Mouse (Mus musculus): Measurements from ENCODE around the gene Otud7a. TPM values are rescaled to one million over a fixed set of nuclear protein-coding genes. Genes with fewer than 3 reads are reported as not detected.

Gene Otud7a
- 0.02 TPM in 1 of 2 replicates, not detected in the other for polyA plus RNA-seq (2015; fragmentation: Nextera tagmentation; extraction: Ambion mirVana)

DNA sequence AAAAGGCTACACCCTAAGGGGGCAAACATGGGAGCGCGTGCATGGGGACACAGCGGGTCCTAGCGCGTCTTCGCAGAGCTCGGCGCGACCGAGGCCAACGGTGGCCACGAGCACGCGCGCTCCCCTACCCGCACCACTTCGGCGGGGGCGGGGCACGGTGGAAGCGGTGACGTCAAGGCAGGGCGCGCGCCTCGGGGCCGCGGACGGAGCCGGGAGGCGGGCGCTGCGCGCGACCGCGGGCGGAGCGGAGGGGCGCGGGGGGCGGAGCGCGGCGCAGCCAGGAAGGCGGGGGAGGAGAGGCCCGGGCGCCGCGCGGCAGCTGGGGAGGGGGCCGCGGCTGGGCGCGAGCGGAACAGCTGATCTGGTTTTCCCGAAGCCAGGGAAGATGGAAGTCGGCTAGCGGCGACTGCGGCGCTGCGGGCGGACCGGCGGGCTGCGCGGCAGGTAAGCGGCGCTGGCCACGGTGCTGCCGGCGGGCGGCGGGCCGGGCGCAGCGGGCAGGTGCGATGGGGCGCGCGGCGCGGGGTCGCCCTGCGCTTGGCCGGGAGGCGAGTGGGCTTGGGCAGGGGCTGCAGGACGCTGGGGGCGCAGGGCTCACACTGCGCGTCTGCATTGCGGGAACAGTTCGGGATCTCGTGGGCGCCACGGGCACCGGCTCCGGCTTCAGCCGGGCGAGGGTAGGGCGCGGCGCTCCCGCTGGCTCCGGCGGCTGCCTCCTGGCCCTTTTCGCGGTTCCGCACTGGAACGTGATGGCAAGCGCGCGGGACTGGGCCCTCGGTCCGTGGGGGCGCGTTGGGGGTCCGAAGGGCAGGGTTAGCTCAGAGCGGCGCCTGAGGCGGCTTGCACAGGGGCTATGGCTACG, at the start of gene Otud7a:
Gene Otud7a, plus strand, starts transcription at position 268 of the 862 bp plus-strand sequence.
- H3K4me1 ChIP-seq (ENCODE audit: insufficient read depth): 0 out of 2 replicates have a peak, but pooled peaks cover 2% of the 10 kb centered on the region
- ATAC-seq: no peak
- H3K27ac ChIP-seq (ENCODE audit: low read depth): no peak within 1 kb of the TSS
- 1% methylated on average over 73 of the region's 123 CpGs for WGBS (ENCODE audit: insufficient replicate concordance)
- H3K4me2 ChIP-seq (ENCODE audit: low read depth, low read length): peak within 1 kb of the TSS; percentile 71
- H3K9me3 ChIP-seq (ENCODE audit: low read length): no peaks in the 10 kb centered on the region
- DNase-seq: peak; percentile 15
- H3K9ac ChIP-seq (replicated peaks): no peak within 1 kb of the TSS
- TF ChIP-seq EP300 (IDR thresholded peaks at IDR 0.05; ENCODE audit: low read depth) (no peak), CTCF (IDR thresholded peaks at IDR 0.05; ENCODE audit: low read depth) (no peak)
- no peaks in the 10 kb centered on the region for H3K36me3 ChIP-seq (replicated peaks; ENCODE audit: insufficient read depth, low read length)
- H3K4me3 ChIP-seq (ENCODE audit: low read depth, low read length): peak within 1 kb of the TSS; percentile 36; the same call in 1 of the 2 replicates
- peaks cover 20% of the 10 kb centered on the region for H3K27me3 ChIP-seq (ENCODE audit: insufficient read depth, low read length)

DNA sequence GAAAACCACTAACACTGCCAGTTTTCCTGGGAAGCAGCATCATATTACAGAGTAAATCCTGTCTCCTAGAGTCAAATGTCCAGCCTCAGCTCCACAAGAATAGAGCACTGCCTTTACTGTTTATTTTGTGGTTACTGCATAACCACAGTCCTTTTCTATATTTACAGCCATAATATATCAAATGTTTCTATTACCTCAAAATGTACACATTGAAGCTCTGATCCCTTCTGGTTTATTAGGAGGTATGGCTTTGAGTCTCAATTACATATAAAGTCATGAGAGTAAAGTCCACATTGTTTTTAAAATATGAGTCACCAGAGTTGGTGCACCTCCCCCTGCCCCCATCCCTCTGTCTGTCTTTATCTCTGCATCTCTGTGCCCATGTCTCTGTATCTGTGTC, 38.6 kb upstream of the Otud7a start:
- no peak for ATAC-seq
- no peaks in the 10 kb centered on the region for H3K27me3 ChIP-seq (ENCODE audit: insufficient read depth, low read length)
- H3K36me3 ChIP-seq (replicated peaks; ENCODE audit: insufficient read depth, low read length): no peaks in the 10 kb centered on the region
- H3K4me3 ChIP-seq (ENCODE audit: low read depth, low read length): no peak overlapping the region
- no peak for DNase-seq
- no peak overlapping the region for H3K9ac ChIP-seq (replicated peaks)
- no peak overlapping the region for H3K27ac ChIP-seq (ENCODE audit: low read depth)
- H3K9me3 ChIP-seq (ENCODE audit: low read length): no peaks in the 10 kb centered on the region
- no peak overlapping the region for H3K4me2 ChIP-seq (ENCODE audit: low read depth, low read length)
- H3K4me1 ChIP-seq (ENCODE audit: insufficient read depth): no peaks in the 10 kb centered on the region
- TF ChIP-seq CTCF (IDR thresholded peaks at IDR 0.05; ENCODE audit: low read depth) (no peak), EP300 (IDR thresholded peaks at IDR 0.05; ENCODE audit: low read depth) (no peak)

DNA sequence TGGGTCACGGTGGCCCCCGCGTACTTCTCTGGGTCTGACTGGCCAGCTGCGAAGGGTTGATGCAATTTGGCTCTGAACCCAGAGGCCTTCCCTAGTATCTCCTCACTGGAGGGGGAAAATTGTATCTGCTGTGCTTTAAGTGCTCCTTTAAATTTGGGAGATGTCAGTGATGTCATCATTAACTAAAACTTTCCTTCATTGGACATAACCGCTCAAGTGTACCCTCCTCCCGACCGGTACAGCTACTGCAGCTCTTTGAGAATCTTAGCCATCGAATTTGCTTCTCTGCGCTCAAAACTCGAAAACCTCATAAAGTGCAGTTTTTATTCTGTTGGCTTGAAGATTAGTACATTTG, 772 bp downstream of the Otud7a start:
- H3K36me3 ChIP-seq (replicated peaks; ENCODE audit: insufficient read depth, low read length): no peaks in the 10 kb centered on the region
- H3K4me1 ChIP-seq (ENCODE audit: insufficient read depth): 0 out of 2 replicates have a peak, but pooled peaks cover 2% of the 10 kb centered on the region
- TF ChIP-seq CTCF (IDR thresholded peaks at IDR 0.05; ENCODE audit: low read depth) (no peak), EP300 (IDR thresholded peaks at IDR 0.05; ENCODE audit: low read depth) (no peak)
- H3K4me2 ChIP-seq (ENCODE audit: low read depth, low read length): peak overlapping the region; percentile 71
- 26% methylated on average over 10 of the region's 10 CpGs for WGBS (ENCODE audit: insufficient replicate concordance)
- no peaks in the 10 kb centered on the region for H3K9me3 ChIP-seq (ENCODE audit: low read length)
- no peak for ATAC-seq
- H3K4me3 ChIP-seq (ENCODE audit: low read depth, low read length): no peak overlapping the region
- H3K27me3 ChIP-seq (ENCODE audit: insufficient read depth, low read length): peaks cover 20% of the 10 kb centered on the region
- H3K9ac ChIP-seq (replicated peaks): no peak overlapping the region
- DNase-seq: no peak
- H3K27ac ChIP-seq (ENCODE audit: low read depth): no peak overlapping the region

DNA sequence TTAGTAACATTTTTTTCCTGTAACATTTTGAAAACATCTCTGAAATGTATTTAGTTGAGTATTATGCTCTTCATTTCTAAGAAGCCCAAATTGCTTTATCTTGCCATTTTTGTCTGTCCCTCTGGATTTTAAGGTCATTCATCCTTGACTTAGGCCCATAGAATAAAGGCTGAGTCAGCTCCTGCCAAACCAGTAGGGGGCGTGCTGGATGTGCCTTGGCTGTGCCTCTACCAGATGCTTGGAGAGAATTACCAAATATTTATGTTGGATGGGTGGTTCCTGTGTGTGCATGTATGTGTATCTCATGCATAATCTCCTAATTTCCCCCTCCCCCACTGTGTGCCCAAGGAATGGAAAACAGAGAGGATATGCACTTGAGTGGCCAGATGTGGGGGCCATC, 2.4 kb downstream of the Otud7a start:
- no peaks in the 10 kb centered on the region for H3K36me3 ChIP-seq (replicated peaks; ENCODE audit: insufficient read depth, low read length)

DNA sequence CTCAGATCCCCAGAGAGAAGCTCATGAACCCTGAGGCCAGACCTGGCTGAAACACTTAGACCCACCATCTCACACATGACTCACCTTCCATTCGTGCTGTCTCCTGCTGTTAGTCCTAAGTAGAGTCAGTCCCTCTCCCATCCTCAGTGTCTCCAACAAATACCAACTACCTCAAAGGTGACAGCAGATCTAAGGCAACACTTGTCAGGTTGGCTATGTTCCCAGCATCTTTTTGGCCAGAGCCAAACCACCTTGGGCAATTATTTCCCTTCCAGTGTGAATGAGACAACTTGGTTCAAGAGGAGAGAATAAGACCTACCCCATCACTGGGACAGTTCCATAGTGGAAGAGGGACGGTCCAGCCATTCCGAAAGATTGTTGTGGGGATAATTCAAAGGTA, 10.7 kb downstream of the Otud7a start:
- 70% methylated on average over 3 of the region's 3 CpGs for WGBS (ENCODE audit: insufficient replicate concordance)

More for the DNA sequence above, 2.4 kb downstream of the Otud7a start:
- 0 out of 2 replicates have a peak, but pooled peaks have one; percentile 13 for TF ChIP-seq CTCF (IDR thresholded peaks at IDR 0.05; ENCODE audit: low read depth)
- no peak for TF ChIP-seq EP300 (IDR thresholded peaks at IDR 0.05; ENCODE audit: low read depth)
- Histone ChIP-seq H3K27me3 (ENCODE audit: insufficient read depth, low read length) (peaks cover 20% of the 10 kb centered on the region), H3K4me1 (ENCODE audit: insufficient read depth) (0 out of 2 replicates have a peak, but pooled peaks cover 2% of the 10 kb centered on the region), H3K9ac (replicated peaks) (no peak overlapping the region), H3K9me3 (ENCODE audit: low read length) (no peaks in the 10 kb centered on the region), H3K27ac (ENCODE audit: low read depth) (no peak overlapping the region), H3K4me2 (ENCODE audit: low read depth, low read length) (no peak overlapping the region), H3K4me3 (ENCODE audit: low read depth, low read length) (no peak overlapping the region)
- 14% methylated on average over 1 of the region's 1 CpGs for WGBS (ENCODE audit: insufficient replicate concordance)
- ATAC-seq: no peak
- DNase-seq: no peak

DNA sequence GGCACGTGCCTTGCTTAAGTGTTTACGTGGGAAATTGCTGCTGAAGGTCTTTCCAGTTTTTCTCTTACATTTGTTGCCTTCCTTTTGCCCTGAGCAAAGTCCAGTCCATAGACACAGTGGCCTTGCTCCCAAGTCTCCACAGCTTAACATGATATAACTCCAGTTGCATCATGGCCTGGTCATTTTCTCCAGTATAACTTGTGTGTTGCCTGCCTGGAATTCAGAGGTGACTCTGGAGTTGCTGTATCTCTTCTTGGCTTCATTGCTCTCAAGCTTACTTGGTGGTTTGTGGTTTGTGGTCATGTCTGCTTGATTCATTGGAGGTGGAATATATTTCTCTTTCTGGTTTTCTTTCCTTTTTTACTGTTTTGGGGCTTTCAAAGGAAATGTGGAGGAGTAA, 17.7 kb downstream of the Otud7a start:
- no peaks in the 10 kb centered on the region for H3K9me3 ChIP-seq (ENCODE audit: low read length)
- no peak for DNase-seq
- H3K27ac ChIP-seq (ENCODE audit: low read depth): no peak overlapping the region
- 31% methylated on average over 2 of the region's 2 CpGs for WGBS (ENCODE audit: insufficient replicate concordance)
- no peak overlapping the region for H3K4me2 ChIP-seq (ENCODE audit: low read depth, low read length)
- no peak for TF ChIP-seq CTCF (IDR thresholded peaks at IDR 0.05; ENCODE audit: low read depth)
- no peak for TF ChIP-seq EP300 (IDR thresholded peaks at IDR 0.05; ENCODE audit: low read depth)
- H3K9ac ChIP-seq (replicated peaks): no peak overlapping the region
- H3K4me1 ChIP-seq (ENCODE audit: insufficient read depth): no peaks in the 10 kb centered on the region
- no peaks in the 10 kb centered on the region for H3K36me3 ChIP-seq (replicated peaks; ENCODE audit: insufficient read depth, low read length)
- no peak for ATAC-seq
- H3K27me3 ChIP-seq (ENCODE audit: insufficient read depth, low read length): no peaks in the 10 kb centered on the region
- H3K4me3 ChIP-seq (ENCODE audit: low read depth, low read length): no peak overlapping the region

More for the DNA sequence above, 10.7 kb downstream of the Otud7a start:
- Histone ChIP-seq H3K27me3 (ENCODE audit: insufficient read depth, low read length) (no peaks in the 10 kb centered on the region), H3K27ac (ENCODE audit: low read depth) (no peak overlapping the region), H3K4me1 (ENCODE audit: insufficient read depth) (no peaks in the 10 kb centered on the region), H3K9me3 (ENCODE audit: low read length) (no peaks in the 10 kb centered on the region), H3K9ac (replicated peaks) (no peak overlapping the region), H3K36me3 (replicated peaks; ENCODE audit: insufficient read depth, low read length) (no peaks in the 10 kb centered on the region), H3K4me3 (ENCODE audit: low read depth, low read length) (no peak overlapping the region), H3K4me2 (ENCODE audit: low read depth, low read length) (no peak overlapping the region)
- no peak for TF ChIP-seq EP300 (IDR thresholded peaks at IDR 0.05; ENCODE audit: low read depth)
- TF ChIP-seq CTCF (IDR thresholded peaks at IDR 0.05; ENCODE audit: low read depth): no peak
- DNase-seq (no peak), ATAC-seq (no peak)

All from liver, postnatal 0 days (tissue).